Mouse (Mus musculus) neural tube, embryonic 13.5 days (tissue): ENCODE measurements around the gene Cdk2ap1. TPM values are rescaled to one million over a fixed set of nuclear protein-coding genes. Genes with fewer than 3 reads are reported as not detected.
"Not testable (repeated sequence)": the region's sequence is repeated elsewhere in the genome, so short reads cannot be mapped to it uniquely, and the experiment has no call there.

Experiments
- ATAC-seq: fragments of 200-750 bp; cut with Nextera tagmentation; 2 replicates; pipeline ENCODE4 v1.8.0; 2017; ENCODE audit warnings: low read depth, mild to moderate bottlenecking, moderate TSS enrichment, moderate library complexity
- H3K27ac ChIP-seq: fragments of 300-500 bp; sonication (generic); replicated peaks from 2 replicates; pipeline ENCODE4 v1.5.1; 2015; ENCODE audit warnings: moderate library complexity, mild to moderate bottlenecking, inconsistent platforms
- H3K27me3 ChIP-seq: fragments of 300-500 bp; sonication (generic); 2 replicates; pipeline ENCODE4 v1.6.1; 2015; ENCODE audit warnings: mild to moderate bottlenecking, inconsistent platforms
- H3K36me3 ChIP-seq: fragments of 300-500 bp; sonication (generic); 2 replicates; pipeline ENCODE4 v1.6.1; 2015; ENCODE audit warnings: mild to moderate bottlenecking, inconsistent platforms
- H3K4me1 ChIP-seq: fragments of 300-500 bp; sonication (generic); replicated peaks from 2 replicates; pipeline ENCODE4 v1.6.1; 2015; ENCODE audit warnings: inconsistent platforms
- H3K4me2 ChIP-seq: fragments of 300-500 bp; sonication (generic); 2 replicates; pipeline ENCODE4 v1.6.1; 2015; ENCODE audit warnings: inconsistent platforms, mild to moderate bottlenecking, moderate library complexity
- H3K4me3 ChIP-seq: fragments of 300-500 bp; sonication (generic); 2 replicates; pipeline ENCODE4 v1.5.1; 2015; ENCODE audit warnings: mild to moderate bottlenecking, inconsistent platforms
- H3K9ac ChIP-seq: fragments of 300-500 bp; sonication (generic); 2 replicates; pipeline ENCODE4 v1.6.1; 2015; ENCODE audit warnings: moderate library complexity, mild to moderate bottlenecking, inconsistent platforms
- H3K9me3 ChIP-seq: fragments of 300-500 bp; sonication (generic); 2 replicates; pipeline ENCODE4 v1.6.1; 2016; ENCODE audit warnings: inconsistent platforms
- WGBS: fragments of 180-500 bp; shearing (Covaris S2); methylation state at CpG from one replicate; pipeline ENCODE4 v1.1.7; 2015; 5-methylcytosine and 5-hydroxymethylcytosine counted together
- polyA plus RNA-seq: library from polyadenylated mRNA; unstranded; fragments of >200 nt; fragmentation: Nextera tagmentation; extraction: Ambion mirVana; gene quantifications from 2 replicates; pipeline ENCODE4 v1.2.1, GENCODE M21; 2015

The Cdk2ap1 gene
- polyA plus RNA-seq, 1 experiment from 2014 or later, result 94.3 TPM

GRCm38 (mm10) chr5:124349196-124349595 lies 13.7 kb downstream of the Cdk2ap1 start:
- H3K4me1 ChIP-seq, result peaks cover 50% of the 10 kb centered on the region
- 89% methylated on average over 17 of the region's 17 CpGs for WGBS
- ATAC-seq, result no peak
- peak overlapping the region; percentile 82; the same call in 1 of the 2 replicates for H3K4me3 ChIP-seq
- peak overlapping the region; percentile 100 for H3K27ac ChIP-seq
- H3K9ac ChIP-seq, result peak overlapping the region; percentile 99; the same call in 1 of the 2 replicates
- no peaks in the 10 kb centered on the region for H3K27me3 ChIP-seq
- H3K9me3 ChIP-seq, result no peaks in the 10 kb centered on the region
- peak overlapping the region; percentile 93 for H3K4me2 ChIP-seq
- peaks cover 44% of the 10 kb centered on the region for H3K36me3 ChIP-seq

DNA sequence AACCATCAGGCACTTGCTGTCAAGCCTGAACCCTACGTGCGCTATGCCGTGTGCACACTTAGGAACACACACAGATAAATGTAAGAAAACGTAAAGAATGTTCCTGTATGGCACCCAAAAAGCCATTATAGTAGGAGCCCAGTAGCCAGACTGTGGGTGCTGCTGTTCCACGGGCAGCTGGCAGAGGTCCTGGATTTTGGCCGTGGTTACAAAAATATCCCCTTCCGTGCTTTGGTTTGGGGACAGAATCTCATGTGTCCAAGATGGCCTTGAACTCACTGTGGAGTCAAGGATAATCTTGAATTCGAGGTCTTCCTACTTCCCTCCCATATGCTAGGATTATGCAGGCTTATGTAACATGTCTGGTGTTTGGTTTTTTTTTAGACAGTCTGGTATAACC lies 20.0 kb downstream of the Cdk2ap1 start:
- no peak overlapping the region for H3K4me3 ChIP-seq
- H3K9me3 ChIP-seq, result no peaks in the 10 kb centered on the region
- no peak overlapping the region for H3K27ac ChIP-seq
- 83% methylated on average over 8 of the region's 8 CpGs for WGBS
- H3K27me3 ChIP-seq, result no peaks in the 10 kb centered on the region
- no peak overlapping the region for H3K9ac ChIP-seq
- ATAC-seq, result no peak
- peaks cover 27% of the 10 kb centered on the region for H3K4me1 ChIP-seq
- peaks cover 34% of the 10 kb centered on the region for H3K36me3 ChIP-seq
- H3K4me2 ChIP-seq, result no peak overlapping the region

DNA sequence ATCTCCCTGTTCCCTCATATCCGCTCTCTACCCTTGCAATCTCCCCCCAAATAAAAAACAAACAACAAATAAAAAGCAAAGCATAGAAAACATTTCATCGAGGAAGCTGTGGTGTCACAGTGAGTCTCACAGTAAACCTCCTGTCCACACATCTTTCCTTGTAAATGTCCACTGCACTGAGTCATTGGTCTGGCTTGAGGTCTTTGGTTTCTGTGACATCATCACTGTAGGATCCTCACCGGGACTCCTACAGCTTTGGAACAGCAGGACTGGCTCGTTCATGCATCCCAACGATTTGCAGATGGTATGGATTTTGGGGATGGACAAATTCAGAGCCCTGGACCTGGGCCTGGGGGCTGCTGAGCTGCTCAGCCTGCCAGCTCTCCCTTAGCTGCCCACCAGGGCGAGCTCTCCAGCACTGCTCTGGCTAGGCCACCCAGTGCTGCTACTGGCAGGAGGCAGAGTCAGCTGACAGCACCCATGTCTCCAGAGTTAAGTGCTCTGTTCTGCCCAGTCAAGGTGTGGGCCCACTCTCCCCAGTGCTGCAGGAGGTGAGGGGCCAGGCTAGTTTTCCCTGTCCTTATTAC lies 21.0 kb downstream of the Cdk2ap1 start:
- not testable (repeated sequence) for H3K27ac ChIP-seq, H3K4me2 ChIP-seq, H3K9me3 ChIP-seq, H3K27me3 ChIP-seq, H3K9ac ChIP-seq, H3K4me3 ChIP-seq
- ATAC-seq, result peak; percentile 38; the same call in 1 of the 2 replicates
- peaks cover 38% of the 10 kb centered on the region for H3K4me1 ChIP-seq
- WGBS, result 79% methylated on average over 6 of the region's 6 CpGs
- H3K36me3 ChIP-seq, result peaks cover 31% of the 10 kb centered on the region

- WGBS, result 82% methylated on average over 8 of the region's 8 CpGs
- peaks cover 57% of the 10 kb centered on the region for H3K4me1 ChIP-seq
- H3K27ac ChIP-seq, result peak overlapping the region; percentile 73
- H3K9ac ChIP-seq, result no peak overlapping the region
- H3K4me2 ChIP-seq, result no peak overlapping the region
- H3K9me3 ChIP-seq, result no peaks in the 10 kb centered on the region
- ATAC-seq, result no peak
- no peak overlapping the region for H3K4me3 ChIP-seq
- peaks cover 7% of the 10 kb centered on the region; the same call in 1 of the 2 replicates for H3K36me3 ChIP-seq
- H3K27me3 ChIP-seq, result no peaks in the 10 kb centered on the region
Measured at GRCm38 (mm10) chr5:124338791-124339190, 24.1 kb downstream of the Cdk2ap1 start.

DNA sequence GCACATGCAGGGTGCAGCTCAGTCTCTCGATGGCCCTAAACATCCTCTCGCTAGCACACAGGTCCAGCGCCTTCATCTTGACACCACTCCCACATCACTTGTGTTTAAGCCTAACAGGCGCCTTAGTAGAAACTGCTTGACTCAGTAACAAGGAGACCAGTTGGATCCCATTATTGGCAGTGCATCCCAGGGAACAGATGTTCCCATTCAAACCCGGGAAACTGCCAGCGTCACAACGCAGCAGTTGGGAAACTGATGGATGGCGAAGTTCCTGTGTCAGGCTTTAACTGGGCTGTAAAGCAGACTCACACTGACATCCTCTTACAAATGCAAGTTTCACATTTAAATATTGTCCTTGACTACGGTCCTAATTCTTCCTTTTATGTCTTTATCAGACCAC lies 25.0 kb downstream of the Cdk2ap1 start:
- 18% methylated on average over 9 of the region's 9 CpGs for WGBS
- no peak overlapping the region for H3K4me2 ChIP-seq
- no peak overlapping the region for H3K4me3 ChIP-seq
- peaks cover 64% of the 10 kb centered on the region for H3K4me1 ChIP-seq
- H3K27me3 ChIP-seq, result no peaks in the 10 kb centered on the region
- no peaks in the 10 kb centered on the region for H3K9me3 ChIP-seq
- no peak for ATAC-seq
- no peaks in the 10 kb centered on the region for H3K36me3 ChIP-seq
- peak overlapping the region; percentile 73 for H3K27ac ChIP-seq
- no peak overlapping the region for H3K9ac ChIP-seq

DNA sequence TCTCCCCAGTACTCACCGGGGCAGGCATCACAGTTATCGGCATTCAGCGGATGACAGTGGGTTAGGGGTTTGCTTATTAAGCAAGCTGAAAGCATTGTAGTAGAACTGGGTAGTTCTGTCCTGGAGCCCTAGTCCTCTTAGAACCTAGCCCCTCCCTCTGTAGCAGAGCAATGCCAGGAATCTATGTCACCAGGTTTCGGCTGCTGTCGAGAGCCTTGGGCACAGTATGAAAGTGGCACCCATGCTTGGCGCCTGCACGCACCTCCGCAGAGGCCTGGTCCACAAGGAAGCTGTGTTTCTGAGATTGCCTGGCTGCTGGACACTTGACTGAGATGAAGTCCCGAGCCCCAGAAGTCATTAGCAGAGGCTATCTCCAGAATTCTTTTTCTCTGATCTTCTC lies 25.8 kb downstream of the Cdk2ap1 start:
- no peak overlapping the region; the same call in 1 of the 2 replicates for H3K9ac ChIP-seq
- no peaks in the 10 kb centered on the region for H3K9me3 ChIP-seq
- H3K4me1 ChIP-seq, result peaks cover 72% of the 10 kb centered on the region
- 0 out of 2 replicates have a peak overlapping the region, but pooled peaks have one; percentile 73 for H3K27ac ChIP-seq
- 80% methylated on average over 9 of the region's 9 CpGs for WGBS
- no peaks in the 10 kb centered on the region for H3K36me3 ChIP-seq
- no peak overlapping the region for H3K4me2 ChIP-seq
- no peak overlapping the region for H3K4me3 ChIP-seq
- ATAC-seq, result no peak
- no peaks in the 10 kb centered on the region for H3K27me3 ChIP-seq

- Histone ChIP-seq H3K27me3 (no peaks in the 10 kb centered on the region), H3K4me1 (peaks cover 64% of the 10 kb centered on the region), H3K9me3 (no peaks in the 10 kb centered on the region), H3K4me3 (no peak overlapping the region), H3K27ac (peak overlapping the region; percentile 93), H3K9ac (peak overlapping the region; percentile 54; the same call in 1 of the 2 replicates), H3K36me3 (no peaks in the 10 kb centered on the region), H3K4me2 (peak overlapping the region; percentile 30; the same call in 1 of the 2 replicates)
- peak; percentile 89 for ATAC-seq
- 4% methylated on average over 6 of the region's 6 CpGs for WGBS
Measured at GRCm38 (mm10) chr5:124334392-124334791, 28.5 kb downstream of the Cdk2ap1 start.

DNA sequence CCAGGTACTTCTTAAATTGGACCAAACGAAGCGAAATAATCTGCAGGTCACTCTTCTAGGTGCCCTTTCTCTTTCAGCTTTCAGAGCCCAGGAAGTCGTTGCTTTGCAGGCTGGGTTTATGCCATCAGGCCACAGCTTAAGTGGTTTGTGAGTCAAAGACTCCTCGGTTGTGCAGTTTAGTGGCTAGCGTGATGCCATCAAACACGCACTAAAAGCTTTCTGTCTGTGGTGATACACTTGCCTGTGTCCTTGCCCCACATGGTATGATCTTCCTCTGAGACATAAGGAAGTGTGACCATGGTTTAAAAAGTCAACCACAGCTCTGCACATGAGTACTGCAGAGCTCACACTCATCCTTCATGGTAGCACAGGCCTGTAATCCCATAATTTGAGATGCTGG lies 32.8 kb downstream of the Cdk2ap1 start:
- no peak for ATAC-seq
- H3K36me3 ChIP-seq, result no peaks in the 10 kb centered on the region
- H3K27me3 ChIP-seq, result no peaks in the 10 kb centered on the region
- H3K27ac ChIP-seq, result no peak overlapping the region
- H3K4me1 ChIP-seq, result peaks cover 55% of the 10 kb centered on the region
- H3K9me3 ChIP-seq, result no peaks in the 10 kb centered on the region
- 94% methylated on average over 6 of the region's 6 CpGs for WGBS
- no peak overlapping the region for H3K9ac ChIP-seq
- H3K4me3 ChIP-seq, result no peak overlapping the region
- no peak overlapping the region for H3K4me2 ChIP-seq

DNA sequence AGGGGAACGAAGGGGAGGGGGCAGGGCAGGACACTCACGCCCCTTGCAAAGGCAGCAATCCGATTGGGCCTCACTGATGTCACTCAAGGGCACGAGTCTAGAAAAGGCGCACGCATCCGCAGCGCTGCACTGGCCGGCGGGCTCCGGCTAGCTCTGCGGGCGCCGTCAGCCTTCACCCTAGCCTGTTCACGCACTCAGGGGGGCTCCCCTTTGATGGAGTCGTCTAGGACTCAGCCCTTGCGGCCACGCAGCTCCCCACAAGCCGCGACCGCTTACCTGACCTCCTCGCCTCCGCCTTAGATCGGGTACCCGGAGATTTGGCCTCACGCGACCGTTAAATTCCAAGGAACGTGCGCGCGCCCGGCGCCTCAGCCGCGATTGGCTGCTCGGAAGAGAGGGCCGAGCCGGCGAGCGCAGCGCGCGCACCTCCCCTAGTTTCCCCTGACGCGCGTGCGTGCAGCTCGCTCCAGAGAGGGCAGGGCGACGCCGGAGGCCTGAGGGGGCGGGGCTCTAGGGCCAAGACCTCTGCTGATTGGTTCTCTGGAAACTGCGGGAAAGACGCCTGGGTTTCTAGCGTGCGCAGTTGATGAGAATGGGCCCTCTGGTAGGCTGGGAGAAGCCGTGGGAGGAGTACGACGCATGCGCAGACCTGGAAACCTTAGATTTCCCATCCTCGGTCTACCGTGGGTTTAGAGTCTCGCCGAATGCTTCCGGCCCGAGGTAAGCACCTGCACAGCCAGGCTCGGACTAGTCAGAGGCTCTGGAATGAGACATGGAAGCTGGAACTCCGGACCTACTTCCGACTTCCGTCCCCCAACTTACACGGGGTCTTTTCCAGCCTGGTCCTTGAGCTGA lies 35.1 kb downstream of the Cdk2ap1 start, which contains the start of the genes Mphosph9 and 2810006K23Rik:
Gene Mphosph9 (minus strand): TSS at position 463 of the 855 bp plus-strand sequence.
Gene 2810006K23Rik (plus strand): TSS at position 580 of the 855 bp plus-strand sequence.
- H3K9ac ChIP-seq, result peak within 1 kb of the TSS; percentile 91
- WGBS, result under 1% methylated on average over 72 of the region's 72 CpGs
- H3K4me2 ChIP-seq, result peak within 1 kb of the TSS; percentile 91
- no peaks in the 10 kb centered on the region for H3K27me3 ChIP-seq
- H3K36me3 ChIP-seq, result peaks cover 19% of the 10 kb centered on the region
- ATAC-seq, result peak; percentile 98
- peaks cover 34% of the 10 kb centered on the region for H3K4me1 ChIP-seq
- peak within 1 kb of the TSS; percentile 98 for H3K27ac ChIP-seq
- H3K9me3 ChIP-seq, result no peaks in the 10 kb centered on the region
- peak within 1 kb of the TSS; percentile 67 for H3K4me3 ChIP-seq

DNA sequence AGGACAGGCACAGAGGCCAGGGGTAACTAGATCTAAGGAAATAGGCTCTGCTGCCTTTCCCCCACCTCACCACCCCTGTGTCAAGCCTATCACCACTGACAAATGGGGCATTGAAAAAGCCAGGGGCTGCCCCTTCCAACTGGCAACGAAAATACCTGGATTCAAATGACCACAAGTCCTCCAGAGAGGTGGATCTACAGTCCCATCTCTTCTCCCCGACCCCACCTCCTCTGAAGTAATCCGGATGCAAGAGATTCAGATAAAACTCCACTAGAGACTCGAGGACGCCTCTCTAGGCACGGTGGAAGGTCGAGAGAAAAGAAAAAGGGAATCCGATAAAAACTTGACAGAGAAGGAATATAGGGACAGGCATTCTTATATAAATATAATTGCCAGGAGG lies 36.1 kb downstream of the Cdk2ap1 start:
- Histone ChIP-seq H3K27me3 (no peaks in the 10 kb centered on the region), H3K36me3 (peaks cover 26% of the 10 kb centered on the region), H3K4me1 (peaks cover 25% of the 10 kb centered on the region), H3K4me3 (peak overlapping the region; percentile 67), H3K4me2 (peak overlapping the region; percentile 91), H3K9me3 (no peaks in the 10 kb centered on the region), H3K9ac (peak overlapping the region; percentile 91), H3K27ac (peak overlapping the region; percentile 98)
- ATAC-seq, result no peak
- WGBS, result 3% methylated on average over 8 of the region's 8 CpGs

- 93% methylated on average over 7 of the region's 7 CpGs for WGBS
- H3K4me1 ChIP-seq, result no peaks in the 10 kb centered on the region
- H3K27me3 ChIP-seq, result no peaks in the 10 kb centered on the region
- H3K9ac ChIP-seq, result no peak overlapping the region
- peaks cover 90% of the 10 kb centered on the region for H3K36me3 ChIP-seq
- H3K27ac ChIP-seq, result no peak overlapping the region
- peaks cover under 1% of the 10 kb centered on the region; the same call in 1 of the 2 replicates for H3K9me3 ChIP-seq
- H3K4me2 ChIP-seq, result no peak overlapping the region
- no peak overlapping the region for H3K4me3 ChIP-seq
- ATAC-seq, result no peak
Measured at GRCm38 (mm10) chr5:124317648-124318047, 45.2 kb downstream of the Cdk2ap1 start.

GRCm38 (mm10) chr5:124315941-124316340 lies 46.9 kb downstream of the Cdk2ap1 start:
- Histone ChIP-seq H3K9me3 (peaks cover 5% of the 10 kb centered on the region; the same call in 1 of the 2 replicates), H3K9ac (no peak overlapping the region), H3K4me2 (no peak overlapping the region), H3K27me3 (no peaks in the 10 kb centered on the region), H3K4me1 (no peaks in the 10 kb centered on the region), H3K27ac (no peak overlapping the region), H3K4me3 (no peak overlapping the region), H3K36me3 (peaks cover 92% of the 10 kb centered on the region)
- WGBS, result 86% methylated on average over 11 of the region's 11 CpGs
- ATAC-seq, result no peak
